Mouse (Mus musculus) cerebellum, postnatal 25 days (tissue): ENCODE results near the gene Acox3.

Source experiments
- DNase-seq, 2 experiments: peaks; one replicate each; pipeline ENCODE4 v3.0.0; 2021; ENCODE audit warnings: mixed read lengths in 2 of 2

The Acox3 gene

DNA sequence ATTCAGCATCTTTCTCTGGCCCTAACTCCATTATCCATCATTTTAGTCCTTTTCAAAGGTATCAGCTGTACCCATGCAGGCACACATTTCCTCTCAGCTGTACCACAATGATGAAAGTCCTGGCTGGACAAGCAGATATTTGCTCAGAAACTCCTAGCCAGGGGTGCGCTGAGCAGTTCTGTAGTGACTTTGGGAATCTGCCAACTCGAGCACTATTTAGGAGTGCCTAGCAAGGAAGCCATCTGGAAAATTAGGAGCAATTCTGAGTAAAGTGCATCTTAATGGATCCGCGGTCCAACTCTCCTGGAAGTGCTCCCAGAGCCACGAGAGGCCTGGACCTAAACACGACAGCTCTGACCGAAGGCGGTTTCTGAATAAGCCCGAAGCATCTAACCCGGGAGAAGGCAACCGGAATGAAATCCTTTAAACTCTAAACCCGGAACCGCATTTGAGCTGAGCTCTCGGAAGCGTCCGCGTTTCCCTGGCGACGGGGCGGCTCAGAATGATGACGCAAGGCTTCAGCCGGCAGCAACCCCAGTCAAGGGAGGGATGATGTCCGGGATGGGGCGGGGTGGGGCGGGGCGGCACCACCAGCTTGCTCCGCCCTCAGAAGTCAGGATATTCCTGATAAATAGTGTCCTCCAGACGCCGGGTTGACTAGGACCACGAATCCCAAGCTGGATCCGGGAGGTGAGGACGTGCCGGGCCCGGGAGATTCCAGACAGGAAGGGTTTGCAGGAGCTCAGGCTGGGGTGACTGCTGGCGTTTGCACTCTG is at the start of gene Acox3:
Gene Acox3 (plus strand): TSS at position 596 of the 776 bp plus-strand sequence.
- peak; percentile 98 for DNase-seq

DNA sequence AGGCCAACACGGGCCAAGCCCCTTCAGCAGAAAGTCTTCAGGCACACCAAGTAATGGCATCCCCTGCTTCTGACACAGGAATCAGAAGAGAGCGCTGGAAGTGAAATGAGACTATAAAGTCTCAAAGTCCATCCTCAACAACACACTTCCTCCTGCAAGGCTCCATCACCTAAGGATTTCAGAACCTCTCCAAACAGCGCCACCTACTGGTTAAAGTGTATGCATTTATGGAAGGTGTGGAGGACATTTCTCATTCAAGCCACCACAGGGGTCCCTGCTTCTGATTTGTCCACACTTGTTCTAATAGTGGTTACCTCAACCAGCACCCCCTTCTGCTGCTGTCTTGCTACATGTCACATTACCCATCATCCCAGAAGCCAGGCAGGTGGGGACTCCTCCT is 46.6 kb upstream of the Acox3 start:
- no peak for DNase-seq

- DNase-seq = no peak
Measured at GRCm38 (mm10) chr5:35537474-35537873, 45.4 kb upstream of the Acox3 start.

GRCm38 (mm10) chr5:35538022-35538421 is 44.8 kb upstream of the Acox3 start:
- no peak for DNase-seq

DNA sequence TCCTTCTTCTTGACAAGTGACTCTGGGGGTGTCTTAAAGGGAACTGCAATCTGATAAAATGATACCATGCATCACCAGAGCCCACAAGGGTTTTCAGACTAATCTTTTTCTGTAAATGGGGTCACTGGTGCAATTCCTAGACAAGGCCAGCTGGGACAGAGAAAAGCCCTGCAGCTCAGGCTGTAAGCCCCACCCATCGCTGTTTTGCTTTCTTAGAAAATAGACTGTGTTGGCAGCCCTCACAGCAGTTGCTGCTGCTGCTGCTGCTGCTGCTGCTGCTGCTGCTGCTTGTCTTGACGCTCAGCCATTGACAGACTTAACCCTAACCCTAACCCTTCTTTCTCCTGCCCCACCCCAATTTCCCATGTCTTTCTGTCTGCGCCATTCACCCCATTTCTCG is 43.3 kb upstream of the Acox3 start:
- DNase-seq = no peak

- no peak for DNase-seq
Measured at GRCm38 (mm10) chr5:35540555-35540954, 42.3 kb upstream of the Acox3 start.

DNA sequence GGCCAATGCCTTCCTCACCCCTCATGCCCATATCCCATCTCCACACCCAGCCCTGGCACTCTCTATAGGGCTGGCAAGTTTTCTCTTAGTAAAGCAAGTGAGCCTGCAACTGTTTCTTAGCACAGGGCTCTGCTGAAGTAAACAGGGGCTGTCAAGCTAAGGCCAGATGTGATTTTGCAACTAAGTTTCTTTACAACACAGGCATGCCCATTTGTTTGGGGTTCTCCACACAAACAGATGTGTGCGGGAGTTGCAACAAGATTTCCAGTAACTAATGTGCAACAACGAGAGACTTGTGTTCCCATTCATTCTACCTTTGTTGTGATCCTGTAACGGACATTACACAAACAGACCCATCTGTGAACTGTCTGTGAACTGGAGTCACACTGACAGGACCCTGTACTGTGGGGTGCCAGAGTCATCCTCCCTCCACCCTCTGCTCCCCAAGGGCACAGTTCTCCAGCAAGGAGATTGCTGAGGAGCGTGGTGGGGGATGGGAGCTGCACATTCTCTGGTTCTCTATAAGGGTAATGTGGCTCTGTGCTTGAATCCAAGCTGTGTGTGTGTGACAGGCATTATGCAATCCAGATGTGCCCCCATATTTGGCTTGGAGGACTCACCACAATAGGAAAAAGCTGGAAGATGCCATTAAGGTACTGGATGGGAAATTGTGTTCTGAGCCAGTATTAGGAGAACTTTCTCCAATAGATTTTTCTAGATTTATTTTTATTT is 41.6 kb upstream of the Acox3 start:
- DNase-seq = no peak

- DNase-seq = no peak
Measured at GRCm38 (mm10) chr5:35546127-35546526, 36.7 kb upstream of the Acox3 start.

GRCm38 (mm10) chr5:35551855-35552837 is 30.7 kb upstream of the Acox3 start:
- DNase-seq = peak; percentile 61 to 67

GRCm38 (mm10) chr5:35552838-35553539 is 29.9 kb upstream of the Acox3 start:
- DNase-seq = no peak

- DNase-seq = no peak
Measured at GRCm38 (mm10) chr5:35556393-35556792, 26.4 kb upstream of the Acox3 start.

DNA sequence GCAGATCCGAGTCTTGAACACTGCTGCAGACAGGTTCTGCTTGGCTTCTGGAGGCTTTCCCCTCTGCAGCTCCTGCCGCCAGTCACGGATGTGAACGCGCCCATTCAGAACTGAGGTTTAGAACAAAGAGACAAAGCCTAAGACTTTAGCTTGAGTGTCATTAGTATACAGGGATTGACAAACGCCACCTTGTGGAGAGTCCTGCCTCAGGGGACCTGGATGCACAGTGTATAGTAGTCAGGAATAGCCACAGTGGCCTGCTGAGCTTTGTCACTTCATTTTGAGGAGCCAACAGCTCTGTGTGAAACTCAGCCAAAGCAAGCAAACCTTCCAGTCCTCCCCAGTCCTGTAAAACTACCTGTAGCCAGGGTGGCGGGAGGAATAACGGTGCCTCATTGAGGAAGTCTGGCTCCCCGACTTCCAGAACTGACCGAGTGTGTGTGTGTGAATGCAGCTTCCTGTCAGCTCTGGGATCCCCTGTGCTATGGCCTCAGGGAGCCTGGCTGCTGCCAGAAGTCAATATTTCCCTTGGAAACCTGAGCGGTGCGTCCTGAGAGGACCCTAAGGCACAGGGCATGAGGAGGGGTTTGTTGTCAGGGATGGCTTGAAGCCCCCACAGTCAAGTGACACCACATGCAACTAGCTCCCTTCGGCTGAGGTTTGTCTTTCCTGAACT is 24.8 kb upstream of the Acox3 start:
- DNase-seq = no peak

DNA sequence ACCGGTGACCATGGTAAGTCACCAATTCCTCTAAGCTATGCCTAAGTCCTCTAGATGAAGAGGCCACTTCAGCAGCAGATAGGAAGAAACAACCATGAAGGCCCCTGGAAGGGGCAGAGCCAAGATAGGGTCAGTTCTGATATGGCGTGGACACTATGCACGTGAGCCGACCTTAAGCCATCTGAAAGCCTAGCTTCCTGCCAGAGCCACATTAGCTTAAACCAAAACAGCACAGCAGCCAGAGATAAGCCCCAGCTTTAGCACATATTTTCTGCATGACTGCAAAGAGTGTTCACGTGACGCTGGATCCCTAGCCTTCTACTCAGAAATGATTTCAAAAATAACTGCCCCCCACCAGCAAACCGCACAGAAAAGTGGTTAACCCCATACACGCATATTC is 23.4 kb upstream of the Acox3 start:
- no peak for DNase-seq

DNA sequence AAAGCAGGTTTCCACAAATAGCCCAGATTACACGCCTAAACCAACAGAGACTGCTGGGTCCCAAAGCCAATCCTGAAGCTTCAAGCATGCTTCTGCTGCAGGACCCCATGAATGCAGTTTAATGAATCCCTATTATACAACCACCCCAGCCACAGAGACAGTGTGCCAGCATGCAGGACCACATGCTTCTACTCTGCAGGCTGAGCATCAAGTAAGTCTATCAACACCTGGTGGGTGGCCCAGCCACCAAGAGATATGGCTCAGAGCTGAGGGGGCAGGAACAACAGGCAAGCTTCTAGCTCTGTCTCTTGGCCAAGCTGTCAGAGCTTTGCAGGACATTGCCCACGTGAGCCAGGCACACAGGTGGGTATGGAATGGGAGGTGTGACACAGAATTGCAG is 20.2 kb upstream of the Acox3 start:
- DNase-seq = no peak

DNA sequence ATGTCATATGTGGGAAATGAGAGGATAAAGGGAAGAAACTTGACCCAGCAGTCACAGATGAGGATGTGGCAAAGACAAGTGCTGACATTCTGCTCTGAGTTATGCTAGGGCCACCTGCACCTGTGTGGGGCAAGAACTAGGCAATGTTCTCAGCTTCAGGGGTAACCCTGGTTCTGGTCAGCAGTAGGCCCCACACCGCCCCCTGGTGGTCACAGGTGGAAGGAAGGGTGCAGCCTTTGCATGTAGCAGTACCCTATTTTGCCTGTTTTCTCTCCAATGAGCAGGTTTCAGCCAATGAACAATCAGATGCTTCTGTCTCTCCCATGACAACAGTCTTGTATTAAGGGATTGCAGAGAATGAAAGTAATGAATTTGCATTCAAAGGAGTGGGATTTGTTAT is 19.4 kb upstream of the Acox3 start:
- peak; percentile 84 to 89 for DNase-seq

DNA sequence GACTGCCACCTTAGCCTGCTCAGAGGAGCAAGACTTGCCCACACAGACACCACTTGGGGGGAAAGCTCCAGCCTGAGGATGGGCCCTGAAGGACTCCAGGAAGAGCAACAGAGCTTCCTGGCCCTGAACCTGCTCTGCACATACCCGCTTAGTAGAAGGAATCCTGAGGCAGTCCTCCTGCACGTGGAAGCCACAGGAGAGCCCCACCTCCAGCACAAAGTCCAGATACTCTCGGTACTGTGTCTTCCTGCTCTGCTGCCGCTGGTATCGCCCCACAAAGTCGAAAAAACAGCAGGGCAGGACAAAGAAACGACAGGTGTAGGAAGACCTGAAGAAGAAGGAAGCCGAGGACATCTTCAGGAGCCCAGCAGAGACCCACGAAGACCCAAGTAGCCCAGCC is 17.6 kb upstream of the Acox3 start:
- DNase-seq = no peak

DNA sequence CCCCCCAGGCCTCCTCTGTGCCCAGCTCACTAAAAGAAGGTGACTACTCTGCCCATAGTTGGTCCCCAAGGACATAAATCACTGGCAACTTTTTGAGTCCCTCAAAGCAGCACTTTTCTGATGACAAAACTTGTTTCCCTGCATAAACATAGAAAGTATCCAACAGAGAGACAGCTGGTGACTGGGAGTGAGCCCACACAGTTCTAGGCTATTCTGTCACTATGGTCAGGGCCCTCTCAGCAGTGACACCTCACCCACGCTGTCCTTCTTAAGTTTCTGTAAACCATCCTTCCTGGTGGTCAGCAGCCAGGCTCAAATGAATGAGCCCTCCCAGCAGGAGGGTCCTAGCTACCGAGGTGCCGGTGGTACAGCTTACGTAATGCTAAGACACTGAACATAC is 16.2 kb upstream of the Acox3 start:
- DNase-seq = no peak

GRCm38 (mm10) chr5:35571546-35571945 is 11.3 kb upstream of the Acox3 start:
- DNase-seq = no peak

DNA sequence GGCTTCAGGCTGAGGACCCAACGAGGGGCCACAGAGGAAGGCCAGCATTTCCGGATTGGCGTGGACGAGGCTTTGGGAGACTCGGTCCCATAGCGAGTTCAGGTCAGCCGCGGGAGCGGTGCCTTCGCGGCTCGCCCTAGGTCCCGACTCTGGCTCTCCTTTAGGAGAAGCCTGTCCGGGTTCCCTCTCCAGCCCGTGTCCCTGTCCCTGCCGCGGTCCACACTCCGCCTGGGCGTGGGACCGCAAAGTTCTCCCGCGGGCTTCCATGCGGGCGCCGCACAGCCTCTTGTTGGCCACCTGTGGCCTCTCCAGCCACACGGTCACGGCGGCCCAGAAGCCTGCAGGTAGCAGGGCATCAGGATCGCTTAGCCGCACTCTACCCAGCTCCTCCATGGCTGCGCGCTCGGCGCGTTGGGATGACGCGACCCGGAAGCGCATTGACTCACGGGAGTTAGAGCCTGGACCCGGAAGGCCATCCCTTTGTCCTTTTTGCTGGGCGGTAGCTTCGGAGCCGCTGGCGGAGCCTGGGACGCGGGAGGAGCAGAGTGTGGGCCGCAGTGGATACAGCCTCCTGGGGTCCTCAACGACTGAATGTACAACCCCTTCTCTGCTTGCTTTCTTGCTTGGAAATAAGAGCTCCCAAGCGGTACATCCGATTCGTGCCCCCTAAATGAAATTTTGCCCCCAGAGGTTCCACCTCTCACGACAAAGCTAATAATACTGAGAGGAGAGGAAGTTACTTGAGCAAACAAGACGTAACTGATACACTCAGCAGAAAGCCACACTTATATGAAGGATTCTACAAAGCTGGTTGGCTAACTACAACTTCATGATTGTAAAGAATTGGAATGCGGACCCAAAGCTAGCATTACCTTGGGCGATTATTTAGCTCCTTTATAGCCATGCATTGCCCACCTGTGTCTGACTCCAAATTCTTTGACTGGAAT is 7.9 kb upstream of the Acox3 start, which contains the start of gene Trmt44:
Gene Trmt44 (minus strand): TSS at position 418 of the 947 bp plus-strand sequence.
- DNase-seq = peak; percentile 96

- no peak for DNase-seq
Measured at GRCm38 (mm10) chr5:35576409-35577020, 6.3 kb upstream of the Acox3 start.
